Mouse (Mus musculus): ENCODE measurements at regions not wholly inside any gene's neighbourhood (a gene's known extent, or its start where the extent isn't known, plus 50 kb on each side); places are given as distances from the start of the nearest gene placed in this dataset.

DNA sequence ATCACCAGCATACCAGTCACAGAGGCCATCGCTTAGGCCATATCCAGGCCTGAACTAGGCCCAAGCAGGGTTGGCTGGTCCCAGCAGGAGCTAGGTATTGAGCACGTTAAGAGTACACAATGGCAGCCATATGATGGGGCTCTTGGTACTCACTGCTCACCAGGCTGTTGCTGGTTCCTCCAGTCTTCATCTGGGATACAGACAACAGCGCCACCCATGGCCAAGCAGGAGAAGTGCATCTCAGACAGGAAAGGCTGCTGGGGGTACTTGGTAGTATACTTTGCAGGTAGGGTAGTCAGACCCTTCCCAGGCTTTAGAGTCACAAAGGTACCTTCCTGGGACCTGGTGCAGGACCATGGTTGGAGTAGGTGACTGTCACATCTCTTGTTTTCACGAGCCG, 441.1 kb upstream of the Zmiz1 start:
- TF ChIP-seq POLR2A (IDR thresholded peaks at IDR 0.05; ENCODE audit: insufficient read depth, low read depth, low read length): no peak
- TF ChIP-seq CTCF (IDR thresholded peaks at IDR 0.05; ENCODE audit: insufficient read depth, low read depth, low read length): no peak

Data from olfactory bulb, adult 2 months (tissue).